Mouse (Mus musculus) kidney, postnatal 0 days (tissue): Measurements from ENCODE around the gene Pou6f2. TPM values are rescaled to one million over a fixed set of nuclear protein-coding genes. Genes with fewer than 3 reads are reported as not detected.
A peak's percentile ranks its signal among the peaks of the same experiment; 100 is the strongest.

Experiments used
- ATAC-seq: fragments of 200-750 bp; cut with Nextera tagmentation; replicated peaks from 2 replicates; pipeline ENCODE4 v1.8.0; 2017; ENCODE audit warnings: low read depth, moderate number of reproducible peaks, moderate TSS enrichment, moderate library complexity; ENCODE audit not compliant: low FRiP score
- DNase-seq: peaks from one replicate; pipeline ENCODE4 v3.0.0-alpha.2; 2016; ENCODE audit warnings: low spot score
- H3K27ac ChIP-seq: fragments of 300-500 bp; sonication (generic); 2 replicates; pipeline ENCODE4 v1.5.1; 2014; ENCODE audit warnings: mild to moderate bottlenecking
- H3K27me3 ChIP-seq: fragments of 300-500 bp; sonication (generic); 2 replicates; pipeline ENCODE4 v1.6.1; 2014; ENCODE audit warnings: low read length, mixed read lengths; ENCODE audit not compliant: insufficient read depth
- H3K36me3 ChIP-seq: fragments of 300-500 bp; sonication (generic); 2 replicates; pipeline ENCODE4 v1.6.1; 2014; ENCODE audit warnings: low read length, mixed read lengths; ENCODE audit not compliant: insufficient read depth
- H3K4me1 ChIP-seq: fragments of 300-500 bp; sonication (generic); replicated peaks from 2 replicates; pipeline ENCODE4 v1.6.1; 2014; ENCODE audit warnings: antibody characterized with exemption, low read length, mixed read lengths; ENCODE audit not compliant: insufficient read depth
- H3K4me2 ChIP-seq: fragments of 300-500 bp; sonication (generic); 2 replicates; pipeline ENCODE4 v1.6.1; 2014; ENCODE audit warnings: mild to moderate bottlenecking, low read length, moderate library complexity, mixed read lengths
- H3K4me3 ChIP-seq: fragments of 300-500 bp; sonication (generic); replicated peaks from 2 replicates; pipeline ENCODE4 v1.5.1; 2014; ENCODE audit warnings: low read depth, low read length
- H3K9ac ChIP-seq: fragments of 300-500 bp; sonication (generic); 2 replicates; pipeline ENCODE4 v1.6.1; 2014; ENCODE audit warnings: low read depth, low read length
- H3K9me3 ChIP-seq: fragments of 300-500 bp; sonication (generic); replicated peaks from 2 replicates; pipeline ENCODE4 v1.6.1; 2016; ENCODE audit warnings: low read length, inconsistent platforms, mixed read lengths
- CTCF ChIP-seq: IDR thresholded peaks from 2 replicates; pipeline ENCODE4 v1.5.1; 2016; ENCODE audit warnings: antibody characterized with exemption, low read depth, mild to moderate bottlenecking, moderate library complexity
- WGBS: fragments of 180-500 bp; shearing (Covaris S2); extraction: QIAGEN DNeasy Blood & Tissue Kit; methylation state at CpG from one replicate; pipeline ENCODE4 v1.1.7; 2014; 5-methylcytosine and 5-hydroxymethylcytosine counted together
- polyA plus RNA-seq: library from polyadenylated mRNA; unstranded; fragments of >200 nt; fragmentation: Nextera tagmentation; extraction: Ambion mirVana; gene quantifications from 2 replicates; pipeline ENCODE4 v1.2.1, GENCODE M21; 2015

Gene Pou6f2
- polyA plus RNA-seq, 1 experiment from 2014 or later: 0.20 TPM

DNA sequence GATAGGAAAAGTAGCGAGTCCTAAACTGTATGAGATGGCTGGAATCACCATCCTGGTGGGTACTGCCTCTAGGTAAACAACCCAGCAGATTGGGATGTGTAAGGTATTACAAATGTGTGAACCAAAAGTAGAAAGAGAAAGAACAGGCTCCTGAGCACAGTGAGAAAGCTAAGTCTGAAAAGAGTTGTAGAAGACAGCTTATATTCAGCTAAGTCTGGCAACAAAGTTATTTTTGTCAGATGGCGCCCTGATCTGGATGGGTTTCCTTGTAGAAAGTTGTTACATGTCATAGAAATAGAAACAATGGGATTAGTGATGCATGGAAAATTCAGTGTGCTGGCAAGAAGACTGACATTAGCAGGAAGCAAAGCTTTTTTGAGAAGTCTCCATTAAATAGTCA lies 59.5 kb downstream of the Pou6f2 start:
- H3K36me3 ChIP-seq: no peaks in the 10 kb centered on the region
- H3K27ac ChIP-seq: no peak overlapping the region
- H3K4me2 ChIP-seq: no peak overlapping the region
- 83% methylated on average over 2 of the region's 2 CpGs for WGBS
- no peaks in the 10 kb centered on the region for H3K4me1 ChIP-seq
- DNase-seq (no peak), ATAC-seq (no peak)
- no peak overlapping the region for H3K4me3 ChIP-seq
- H3K9ac ChIP-seq: no peak overlapping the region
- H3K27me3 ChIP-seq: no peaks in the 10 kb centered on the region
- no peaks in the 10 kb centered on the region for H3K9me3 ChIP-seq
- TF ChIP-seq CTCF: no peak

DNA sequence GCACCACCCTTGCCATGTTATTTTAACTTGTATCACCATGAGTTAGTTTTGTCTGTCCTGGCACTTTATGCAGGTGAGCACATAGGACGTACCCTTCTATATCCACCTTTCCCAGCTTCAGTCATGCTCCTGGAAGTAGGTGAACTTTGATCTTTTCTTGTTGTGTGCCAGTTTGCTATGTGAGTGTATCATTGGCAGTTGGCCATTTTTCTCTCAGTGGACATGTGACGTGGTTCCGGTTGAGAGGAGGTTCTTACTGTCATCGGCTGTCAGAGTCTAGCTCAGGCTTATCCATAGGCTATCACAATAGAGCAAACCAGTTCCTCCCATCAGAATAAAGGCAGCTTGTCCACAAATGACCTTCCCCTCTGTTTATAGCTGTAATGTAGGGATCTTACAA lies 63.5 kb downstream of the Pou6f2 start:
- Histone ChIP-seq H3K4me1 (no peaks in the 10 kb centered on the region), H3K4me2 (no peak overlapping the region), H3K36me3 (no peaks in the 10 kb centered on the region), H3K27me3 (no peaks in the 10 kb centered on the region), H3K27ac (no peak overlapping the region), H3K9ac (no peak overlapping the region), H3K9me3 (no peaks in the 10 kb centered on the region), H3K4me3 (no peak overlapping the region)
- no peak for TF ChIP-seq CTCF
- DNase-seq (peak; percentile 5), ATAC-seq (peak; percentile 73; the same call in 1 of the 2 replicates)
- 76% methylated on average over 4 of the region's 4 CpGs for WGBS

DNA sequence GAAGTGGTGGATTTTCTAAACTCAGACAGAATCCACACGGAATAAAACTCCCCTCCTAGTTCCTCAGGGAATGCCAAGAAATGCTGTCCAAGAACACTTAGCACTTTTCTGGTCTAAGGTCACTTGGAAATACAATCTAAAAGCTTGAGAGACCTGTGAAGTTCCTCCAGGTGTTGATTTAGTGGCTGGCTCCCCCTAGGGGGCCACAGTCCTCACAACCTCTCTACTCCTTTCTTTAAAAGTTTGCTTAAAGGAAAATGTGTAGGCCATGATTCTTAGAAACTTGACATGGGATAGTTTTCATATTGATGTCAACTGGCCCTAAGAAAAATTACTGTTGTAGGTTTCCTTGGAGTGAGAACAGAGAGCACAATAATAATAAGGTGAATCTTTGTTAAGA lies 64.9 kb downstream of the Pou6f2 start:
- no peaks in the 10 kb centered on the region for H3K36me3 ChIP-seq
- no peak overlapping the region for H3K9ac ChIP-seq
- H3K4me2 ChIP-seq: no peak overlapping the region
- peak; percentile 5 for DNase-seq
- H3K9me3 ChIP-seq: no peaks in the 10 kb centered on the region
- H3K27me3 ChIP-seq: no peaks in the 10 kb centered on the region
- no peak for ATAC-seq
- H3K4me1 ChIP-seq: no peaks in the 10 kb centered on the region
- peak; percentile 54 for TF ChIP-seq CTCF
- no peak overlapping the region for H3K27ac ChIP-seq
- no peak overlapping the region for H3K4me3 ChIP-seq
- 34% methylated on average over 1 of the region's 1 CpGs for WGBS

DNA sequence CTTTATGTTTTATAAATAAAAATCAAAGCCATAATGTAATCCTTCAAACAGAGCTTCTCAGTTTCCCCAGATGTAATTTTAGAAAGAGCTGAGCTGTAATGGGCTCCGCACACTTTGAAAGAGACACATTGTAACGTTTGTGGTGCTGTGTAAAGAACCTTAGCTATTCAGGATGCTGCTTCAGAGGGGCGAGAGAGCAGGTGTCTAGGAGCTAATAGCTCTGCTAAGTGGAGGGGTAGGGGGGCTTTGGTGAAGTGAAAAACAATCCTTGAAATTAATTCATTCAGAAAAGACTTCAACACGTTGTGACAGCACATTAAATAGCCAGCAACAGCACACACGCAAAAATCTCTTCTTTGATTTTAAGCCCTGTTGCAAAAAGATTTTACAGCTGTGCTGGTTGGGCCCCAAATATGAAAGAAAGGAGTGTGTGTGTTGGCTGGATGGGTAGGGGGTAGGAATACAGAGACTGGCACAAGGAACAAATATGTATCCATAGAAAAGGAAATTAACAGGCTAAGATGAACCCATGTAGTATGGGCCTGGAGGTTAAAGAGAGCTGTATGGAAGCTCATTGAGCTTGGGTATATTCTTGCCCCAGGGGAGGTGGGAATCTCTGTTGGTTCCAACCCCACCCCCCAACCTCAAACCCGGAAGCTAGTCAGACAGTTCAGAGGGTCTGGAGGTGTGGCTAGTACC lies 73.4 kb downstream of the Pou6f2 start:
- ATAC-seq (no peak), DNase-seq (no peak)
- H3K4me3 ChIP-seq: no peak overlapping the region
- no peak overlapping the region for H3K4me2 ChIP-seq
- no peaks in the 10 kb centered on the region for H3K27me3 ChIP-seq
- no peaks in the 10 kb centered on the region for H3K9me3 ChIP-seq
- H3K9ac ChIP-seq: no peak overlapping the region
- H3K4me1 ChIP-seq: no peaks in the 10 kb centered on the region
- no peaks in the 10 kb centered on the region for H3K36me3 ChIP-seq
- no peak overlapping the region for H3K27ac ChIP-seq
- 55% methylated on average over 6 of the region's 6 CpGs for WGBS
- TF ChIP-seq CTCF: no peak

DNA sequence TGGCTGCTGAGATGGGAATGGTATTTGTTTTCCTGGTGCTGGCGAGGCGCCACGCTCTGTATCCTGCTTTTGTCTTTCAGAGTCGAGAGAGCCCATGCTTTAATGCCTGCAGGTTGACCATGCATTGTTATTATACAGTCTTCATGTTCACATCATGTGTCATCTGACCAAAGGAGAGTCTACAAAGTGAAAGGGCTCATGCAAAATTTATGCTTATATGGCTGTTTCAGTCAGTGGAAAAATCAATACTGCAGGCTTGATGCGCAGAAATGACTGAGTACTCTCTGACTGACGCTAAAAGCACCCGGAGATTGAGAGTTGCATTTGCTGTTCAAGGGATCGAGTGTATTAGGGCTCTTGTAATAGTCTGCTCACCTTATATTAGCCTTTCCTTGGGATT lies 74.1 kb downstream of the Pou6f2 start:
- no peak for TF ChIP-seq CTCF
- ATAC-seq: no peak
- Histone ChIP-seq H3K27me3 (no peaks in the 10 kb centered on the region), H3K4me3 (no peak overlapping the region), H3K27ac (no peak overlapping the region), H3K4me2 (no peak overlapping the region), H3K4me1 (no peaks in the 10 kb centered on the region), H3K9me3 (no peaks in the 10 kb centered on the region), H3K9ac (no peak overlapping the region), H3K36me3 (no peaks in the 10 kb centered on the region)
- WGBS: 71% methylated on average over 8 of the region's 8 CpGs
- no peak for DNase-seq

DNA sequence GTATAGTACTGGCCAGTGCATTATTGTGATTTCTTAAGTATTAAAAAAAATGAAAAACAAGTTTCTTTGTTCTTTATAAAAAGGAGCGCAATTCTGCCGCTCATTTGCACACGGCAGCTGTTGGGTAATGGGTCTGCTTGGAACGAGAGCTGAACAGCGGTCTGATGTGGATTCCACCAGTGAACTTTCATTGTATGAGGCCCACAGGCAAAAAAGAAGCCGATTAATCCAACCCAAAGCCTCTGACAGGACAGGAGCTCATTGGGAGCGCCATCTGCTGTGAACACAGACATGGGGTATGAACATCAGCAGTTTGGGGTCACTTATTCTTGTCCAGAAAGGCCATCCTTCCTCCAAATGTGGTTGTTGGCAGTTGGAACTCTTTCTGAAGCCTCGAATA lies 84.9 kb downstream of the Pou6f2 start:
- DNase-seq (no peak), ATAC-seq (no peak)
- Histone ChIP-seq H3K36me3 (no peaks in the 10 kb centered on the region), H3K9ac (no peak overlapping the region), H3K27ac (no peak overlapping the region), H3K9me3 (no peaks in the 10 kb centered on the region), H3K4me1 (no peaks in the 10 kb centered on the region), H3K4me2 (no peak overlapping the region), H3K4me3 (no peak overlapping the region), H3K27me3 (no peaks in the 10 kb centered on the region)
- no peak for TF ChIP-seq CTCF
- 80% methylated on average over 8 of the region's 8 CpGs for WGBS

DNA sequence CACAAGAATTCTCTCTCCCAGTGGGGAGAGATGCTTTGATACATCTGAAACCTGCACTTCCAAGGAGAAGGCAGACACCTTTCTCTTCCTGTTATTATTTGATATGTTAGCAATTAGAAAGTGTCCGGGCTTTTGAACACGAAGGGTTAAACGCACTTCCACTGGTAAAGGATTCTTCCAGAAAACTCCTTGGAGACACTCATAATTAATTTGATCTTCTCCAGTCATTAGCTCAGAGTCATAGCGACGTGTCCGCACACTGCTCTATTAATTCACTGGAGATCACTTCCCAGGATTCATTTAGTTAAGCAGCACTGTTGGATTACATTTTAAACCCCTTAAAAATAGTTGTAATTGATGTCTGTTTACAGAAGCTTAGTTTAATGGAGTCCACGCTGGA lies 88.5 kb downstream of the Pou6f2 start:
- ATAC-seq: no peak
- H3K9ac ChIP-seq: no peak overlapping the region
- H3K4me2 ChIP-seq: no peak overlapping the region
- H3K27ac ChIP-seq: no peak overlapping the region
- no peak for TF ChIP-seq CTCF
- H3K4me1 ChIP-seq: no peaks in the 10 kb centered on the region
- H3K9me3 ChIP-seq: no peaks in the 10 kb centered on the region
- 55% methylated on average over 7 of the region's 7 CpGs for WGBS
- H3K36me3 ChIP-seq: no peaks in the 10 kb centered on the region
- H3K4me3 ChIP-seq: no peak overlapping the region
- DNase-seq: no peak
- H3K27me3 ChIP-seq: no peaks in the 10 kb centered on the region
